Mouse (Mus musculus): ENCODE results near the gene Avpi1. TPM values are rescaled to one million over a fixed set of nuclear protein-coding genes. Genes with fewer than 3 reads are reported as not detected.
"Not testable (repeated sequence)": the region's sequence is repeated elsewhere in the genome, so short reads cannot be mapped to it uniquely, and the experiment has no call there.

The Avpi1 gene
- polyA plus RNA-seq, 1 experiment from 2014 or later = 84.9 TPM

DNA sequence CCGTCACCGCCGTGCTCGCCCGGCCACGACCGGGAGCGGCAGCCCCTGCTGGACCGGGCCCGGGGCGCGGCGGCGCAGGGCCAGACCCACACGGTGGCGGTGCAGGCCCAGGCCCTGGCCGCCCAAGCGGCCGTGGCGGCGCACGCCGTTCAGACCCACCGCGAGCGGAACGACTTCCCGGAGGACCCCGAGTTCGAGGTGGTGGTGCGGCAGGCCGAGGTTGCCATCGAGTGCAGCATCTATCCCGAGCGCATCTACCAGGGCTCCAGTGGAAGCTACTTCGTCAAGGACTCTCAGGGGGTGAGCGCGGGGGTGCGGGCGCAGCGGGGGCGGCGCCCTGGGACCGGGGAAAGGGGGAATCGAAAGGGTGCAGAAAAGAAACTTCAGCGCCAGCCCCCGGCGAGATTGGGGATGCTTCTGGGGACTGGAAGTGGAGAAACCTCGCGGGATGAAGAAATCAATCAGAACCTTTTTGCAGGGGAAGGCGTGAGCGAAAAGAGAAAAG lies 38.2 kb downstream of the Avpi1 start:
- peak overlapping the region; percentile 91 for H3K27ac ChIP-seq (ENCODE audit: low read length)
- H3K9me3 ChIP-seq (ENCODE audit: control insufficient read depth, low read length) = no peaks in the 10 kb centered on the region
- no peaks in the 10 kb centered on the region for H3K27me3 ChIP-seq (ENCODE audit: control insufficient read depth, insufficient read depth, low read depth, low read length)
- peaks cover 4% of the 10 kb centered on the region; the same call in 1 of the 2 replicates for H3K36me3 ChIP-seq (ENCODE audit: control insufficient read depth, insufficient read depth, low read length)
- peaks cover 25% of the 10 kb centered on the region for H3K4me1 ChIP-seq (replicated peaks; ENCODE audit: control insufficient read depth, insufficient read depth, low read length)
- WGBS = 1% methylated on average over 43 of the region's 52 CpGs
- H3K9ac ChIP-seq (ENCODE audit: low read length) = peak overlapping the region; percentile 90
- ATAC-seq (ENCODE audit: low read depth) = peak; percentile 77
- H3K4me3 ChIP-seq (ENCODE audit: low read length) = peak overlapping the region; percentile 94
- peak overlapping the region; percentile 81 for H3K4me2 ChIP-seq (ENCODE audit: low read depth, low read length)

DNA sequence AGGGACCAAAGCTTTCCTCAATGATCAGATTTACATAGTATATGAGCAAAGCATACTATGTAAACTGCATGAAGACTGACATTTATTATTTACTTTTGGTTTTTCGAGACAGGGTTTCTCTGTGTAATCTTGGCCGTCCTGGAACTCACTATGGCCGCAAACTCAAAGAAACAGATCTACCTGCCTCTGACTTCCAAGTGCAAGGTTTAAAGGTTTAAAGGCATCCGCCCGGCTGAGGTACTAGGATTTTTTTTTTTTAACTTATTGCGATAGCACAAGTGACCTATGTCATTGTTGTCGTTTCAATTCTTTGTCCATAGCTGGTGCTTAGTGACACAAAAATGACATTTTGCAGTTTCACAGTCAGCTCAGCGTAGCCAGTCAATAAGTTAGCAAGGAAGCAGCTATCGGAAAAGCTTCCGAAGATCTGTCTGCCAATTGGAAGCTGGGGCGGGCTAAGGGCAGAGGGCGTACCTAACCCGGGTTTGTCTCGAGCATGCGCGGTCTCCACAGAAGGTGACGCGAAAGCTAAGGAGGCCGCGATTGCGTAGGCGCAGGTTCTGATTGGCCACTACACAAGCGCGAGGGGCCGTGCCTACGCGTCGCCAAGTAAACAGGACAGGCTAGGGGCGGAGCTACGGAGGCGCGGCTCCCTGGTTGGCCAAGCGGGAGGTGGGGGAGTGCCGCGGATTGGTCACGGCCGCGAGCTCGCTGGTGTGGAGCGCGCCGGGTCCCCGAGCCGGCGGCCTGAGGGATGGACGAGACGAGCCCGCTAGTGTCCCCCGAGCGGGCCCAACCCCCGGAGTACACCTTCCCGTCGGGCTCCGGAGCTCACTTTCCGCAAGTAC lies 38.9 kb downstream of the Avpi1 start, which contains the start of gene Pi4k2a:
Gene Pi4k2a (plus strand): TSS at position 723 of the 848 bp plus-strand sequence.
- peak; percentile 99 for ATAC-seq (ENCODE audit: low read depth)
- no peaks in the 10 kb centered on the region for H3K27me3 ChIP-seq (ENCODE audit: control insufficient read depth, insufficient read depth, low read depth, low read length)
- peak within 1 kb of the TSS; percentile 91 for H3K27ac ChIP-seq (ENCODE audit: low read length)
- H3K9ac ChIP-seq (ENCODE audit: low read length) = peak within 1 kb of the TSS; percentile 90
- peaks cover 28% of the 10 kb centered on the region for H3K4me1 ChIP-seq (replicated peaks; ENCODE audit: control insufficient read depth, insufficient read depth, low read length)
- peaks cover 4% of the 10 kb centered on the region; the same call in 1 of the 2 replicates for H3K36me3 ChIP-seq (ENCODE audit: control insufficient read depth, insufficient read depth, low read length)
- H3K4me2 ChIP-seq (ENCODE audit: low read depth, low read length) = peak within 1 kb of the TSS; percentile 81
- no peaks in the 10 kb centered on the region for H3K9me3 ChIP-seq (ENCODE audit: control insufficient read depth, low read length)
- WGBS = under 1% methylated on average over 43 of the region's 55 CpGs
- H3K4me3 ChIP-seq (ENCODE audit: low read length) = peak within 1 kb of the TSS; percentile 94

GRCm38 (mm10) chr19:42089103-42089747 lies 39.6 kb downstream of the Avpi1 start:
- Histone ChIP-seq H3K4me1 (replicated peaks; ENCODE audit: control insufficient read depth, insufficient read depth, low read length) (peaks cover 28% of the 10 kb centered on the region), H3K36me3 (ENCODE audit: control insufficient read depth, insufficient read depth, low read length) (peaks cover 4% of the 10 kb centered on the region; the same call in 1 of the 2 replicates), H3K4me3 (ENCODE audit: low read length) (peak overlapping the region; percentile 94), H3K27me3 (ENCODE audit: control insufficient read depth, insufficient read depth, low read depth, low read length) (no peaks in the 10 kb centered on the region), H3K4me2 (ENCODE audit: low read depth, low read length) (peak overlapping the region; percentile 81), H3K9me3 (ENCODE audit: control insufficient read depth, low read length) (no peaks in the 10 kb centered on the region), H3K27ac (ENCODE audit: low read length) (peak overlapping the region; percentile 91), H3K9ac (ENCODE audit: low read length) (0 out of 2 replicates have a peak overlapping the region, but pooled peaks have one; percentile 13)
- WGBS = 15% methylated on average over 14 of the region's 14 CpGs
- 0 out of 2 replicates have a peak, but pooled peaks have one; percentile 8 for ATAC-seq (ENCODE audit: low read depth)

- Histone ChIP-seq H3K27me3 (ENCODE audit: control insufficient read depth, insufficient read depth, low read depth, low read length) (no peaks in the 10 kb centered on the region), H3K27ac (ENCODE audit: low read length) (no peak within 1 kb of the TSS), H3K4me1 (replicated peaks; ENCODE audit: control insufficient read depth, insufficient read depth, low read length) (peaks cover 19% of the 10 kb centered on the region), H3K4me2 (ENCODE audit: low read depth, low read length) (peak within 1 kb of the TSS; percentile 77), H3K36me3 (ENCODE audit: control insufficient read depth, insufficient read depth, low read length) (no peaks in the 10 kb centered on the region), H3K4me3 (ENCODE audit: low read length) (peak within 1 kb of the TSS; percentile 72), H3K9ac (ENCODE audit: low read length) (peak within 1 kb of the TSS; percentile 64), H3K9me3 (ENCODE audit: control insufficient read depth, low read length) (no peaks in the 10 kb centered on the region)
- under 1% methylated on average over 21 of the region's 21 CpGs for WGBS
- peak; percentile 59 for ATAC-seq (ENCODE audit: low read depth)
Observed at GRCm38 (mm10) chr19:42086166-42086565, 42.7 kb downstream of the Avpi1 start, which contains the start of gene Morn4. TSS of gene Morn4 (minus strand) at chr19:42086357.

GRCm38 (mm10) chr19:42085690-42086089 lies 43.2 kb downstream of the Avpi1 start:
- ATAC-seq (ENCODE audit: low read depth) = no peak
- WGBS = 6% methylated on average over 10 of the region's 10 CpGs
- H3K4me3 ChIP-seq (ENCODE audit: low read length) = peak overlapping the region; percentile 72
- no peak overlapping the region for H3K27ac ChIP-seq (ENCODE audit: low read length)
- no peaks in the 10 kb centered on the region for H3K36me3 ChIP-seq (ENCODE audit: control insufficient read depth, insufficient read depth, low read length)
- no peaks in the 10 kb centered on the region for H3K27me3 ChIP-seq (ENCODE audit: control insufficient read depth, insufficient read depth, low read depth, low read length)
- peaks cover 18% of the 10 kb centered on the region for H3K4me1 ChIP-seq (replicated peaks; ENCODE audit: control insufficient read depth, insufficient read depth, low read length)
- H3K4me2 ChIP-seq (ENCODE audit: low read depth, low read length) = peak overlapping the region; percentile 77
- H3K9ac ChIP-seq (ENCODE audit: low read length) = peak overlapping the region; percentile 64
- H3K9me3 ChIP-seq (ENCODE audit: control insufficient read depth, low read length) = no peaks in the 10 kb centered on the region

- not testable (repeated sequence) for H3K36me3 ChIP-seq (ENCODE audit: control insufficient read depth, insufficient read depth, low read length); ATAC-seq (ENCODE audit: low read depth); H3K27me3 ChIP-seq (ENCODE audit: control insufficient read depth, insufficient read depth, low read depth, low read length); H3K4me3 ChIP-seq (ENCODE audit: low read length); H3K27ac ChIP-seq (ENCODE audit: low read length); H3K9me3 ChIP-seq (ENCODE audit: control insufficient read depth, low read length); H3K4me2 ChIP-seq (ENCODE audit: low read depth, low read length); H3K9ac ChIP-seq (ENCODE audit: low read length)
- H3K4me1 ChIP-seq (replicated peaks; ENCODE audit: control insufficient read depth, insufficient read depth, low read length) = peaks cover 10% of the 10 kb centered on the region
- 91% methylated on average over 5 of the region's 5 CpGs for WGBS
Observed at GRCm38 (mm10) chr19:42081613-42082012, 47.2 kb downstream of the Avpi1 start.

DNA sequence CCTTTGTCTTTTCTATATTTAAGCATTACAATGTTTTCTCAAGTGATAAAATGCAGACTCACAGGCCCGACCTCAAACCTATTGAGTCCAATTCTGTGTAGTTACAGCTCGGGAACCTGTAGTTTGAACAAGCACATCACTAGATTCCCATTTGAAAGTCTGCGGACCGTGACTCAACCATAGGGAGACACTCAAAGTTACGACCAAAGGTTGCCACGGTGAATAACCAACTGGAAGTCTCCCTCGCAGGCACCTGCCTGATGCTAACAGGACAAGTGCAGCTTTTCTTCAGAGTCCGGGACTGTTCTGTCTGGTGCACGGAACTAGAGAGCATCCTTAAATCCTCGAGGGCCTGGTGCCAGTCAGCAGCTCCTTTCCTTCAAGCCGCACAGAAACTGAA lies 48.4 kb downstream of the Avpi1 start:
- no peaks in the 10 kb centered on the region for H3K9me3 ChIP-seq (ENCODE audit: control insufficient read depth, low read length)
- H3K27me3 ChIP-seq (ENCODE audit: control insufficient read depth, insufficient read depth, low read depth, low read length) = no peaks in the 10 kb centered on the region
- H3K4me3 ChIP-seq (ENCODE audit: low read length) = no peak overlapping the region
- WGBS = 80% methylated on average over 11 of the region's 11 CpGs
- H3K4me1 ChIP-seq (replicated peaks; ENCODE audit: control insufficient read depth, insufficient read depth, low read length) = peaks cover 1% of the 10 kb centered on the region
- ATAC-seq (ENCODE audit: low read depth) = no peak
- H3K4me2 ChIP-seq (ENCODE audit: low read depth, low read length) = no peak overlapping the region
- no peak overlapping the region for H3K27ac ChIP-seq (ENCODE audit: low read length)
- no peak overlapping the region for H3K9ac ChIP-seq (ENCODE audit: low read length)
- H3K36me3 ChIP-seq (ENCODE audit: control insufficient read depth, insufficient read depth, low read length) = no peaks in the 10 kb centered on the region

DNA sequence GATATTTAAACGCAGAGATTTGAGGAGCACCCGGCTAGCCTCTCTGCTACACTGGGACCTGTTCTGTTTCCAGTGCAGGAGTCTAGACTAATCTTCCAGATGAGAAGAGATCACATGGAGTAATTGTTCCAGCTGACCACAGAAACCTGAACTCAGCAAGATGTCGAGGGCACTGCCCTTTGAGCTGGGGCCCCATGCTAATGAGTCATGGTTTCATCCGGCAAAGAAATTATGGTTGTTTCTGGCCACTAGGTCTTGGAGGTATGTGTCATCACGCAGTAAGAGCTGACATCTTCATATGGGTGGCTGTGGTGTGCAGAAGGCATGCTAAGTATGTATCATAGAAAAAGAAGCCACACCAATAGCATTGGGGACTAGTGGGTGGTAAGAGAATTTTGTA lies 48.9 kb downstream of the Avpi1 start:
- Histone ChIP-seq H3K4me3 (ENCODE audit: low read length) (no peak overlapping the region), H3K27me3 (ENCODE audit: control insufficient read depth, insufficient read depth, low read depth, low read length) (no peaks in the 10 kb centered on the region), H3K9ac (ENCODE audit: low read length) (no peak overlapping the region), H3K4me1 (replicated peaks; ENCODE audit: control insufficient read depth, insufficient read depth, low read length) (no peaks in the 10 kb centered on the region), H3K4me2 (ENCODE audit: low read depth, low read length) (no peak overlapping the region), H3K36me3 (ENCODE audit: control insufficient read depth, insufficient read depth, low read length) (no peaks in the 10 kb centered on the region), H3K27ac (ENCODE audit: low read length) (no peak overlapping the region), H3K9me3 (ENCODE audit: control insufficient read depth, low read length) (no peaks in the 10 kb centered on the region)
- no peak for ATAC-seq (ENCODE audit: low read depth)
- 75% methylated on average over 5 of the region's 5 CpGs for WGBS

DNA sequence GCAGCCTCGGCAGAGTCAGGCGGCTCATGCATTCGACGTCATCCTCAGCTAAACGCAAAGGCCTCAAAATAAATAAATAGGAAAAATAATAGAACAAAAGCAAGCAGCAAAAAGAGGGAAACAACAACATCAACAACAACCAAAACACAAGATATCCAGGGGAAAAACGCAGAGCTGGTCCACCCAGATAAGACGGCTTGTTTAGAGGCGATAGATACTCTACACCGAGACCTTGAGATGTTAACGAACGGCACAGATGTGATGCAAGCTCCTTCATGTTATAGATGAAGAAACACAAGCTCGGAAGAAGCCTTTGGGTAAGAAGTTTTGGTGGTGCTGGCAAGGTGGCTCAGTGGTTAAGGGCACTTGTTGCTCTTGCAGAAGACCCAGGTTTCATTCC lies 49.9 kb downstream of the Avpi1 start:
- H3K4me3 ChIP-seq (ENCODE audit: low read length) = no peak overlapping the region
- H3K4me2 ChIP-seq (ENCODE audit: low read depth, low read length) = no peak overlapping the region

More for the DNA sequence above, 49.9 kb downstream of the Avpi1 start:
- no peak overlapping the region for H3K27ac ChIP-seq (ENCODE audit: low read length)
- no peaks in the 10 kb centered on the region for H3K9me3 ChIP-seq (ENCODE audit: control insufficient read depth, low read length)
- ATAC-seq (ENCODE audit: low read depth) = no peak
- H3K9ac ChIP-seq (ENCODE audit: low read length) = no peak overlapping the region
- 95% methylated on average over 12 of the region's 12 CpGs for WGBS
- no peaks in the 10 kb centered on the region for H3K36me3 ChIP-seq (ENCODE audit: control insufficient read depth, insufficient read depth, low read length)
- H3K4me1 ChIP-seq (replicated peaks; ENCODE audit: control insufficient read depth, insufficient read depth, low read length) = no peaks in the 10 kb centered on the region
- H3K27me3 ChIP-seq (ENCODE audit: control insufficient read depth, insufficient read depth, low read depth, low read length) = no peaks in the 10 kb centered on the region
